Mouse (Mus musculus): ENCODE measurements at regions not wholly inside any gene's neighbourhood (a gene's known extent, or its start where the extent isn't known, plus 50 kb on each side); places are given as distances from the start of the nearest gene placed in this dataset.

DNA sequence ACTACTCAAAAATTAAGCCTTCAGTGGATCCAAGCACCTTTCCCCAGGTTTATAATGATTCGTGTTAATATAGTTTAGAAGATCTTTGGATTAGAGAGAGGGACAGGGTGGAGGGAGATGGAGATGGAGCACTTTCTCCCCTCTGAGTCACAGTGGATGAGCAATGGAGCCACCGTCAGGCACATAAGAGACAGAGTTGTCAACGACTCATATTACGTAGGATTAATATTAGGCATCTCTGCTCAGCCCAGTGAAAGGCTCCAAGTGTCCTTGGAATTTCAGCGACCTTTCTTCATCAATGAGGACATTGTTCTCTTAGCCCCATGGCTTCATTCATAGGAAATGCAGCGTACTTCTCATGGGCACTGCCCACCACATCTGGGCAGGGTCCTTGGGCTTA lies 270.4 kb downstream of the Plpp3 start:
- H3K27me3 ChIP-seq, result no peaks in the 10 kb centered on the region
- H3K9ac ChIP-seq, result no peak overlapping the region
- H3K27ac ChIP-seq (replicated peaks), result no peak overlapping the region
- no peaks in the 10 kb centered on the region for H3K4me1 ChIP-seq (replicated peaks)
- H3K4me2 ChIP-seq, result no peak overlapping the region
- no peaks in the 10 kb centered on the region for H3K9me3 ChIP-seq (replicated peaks)
- no peak for ATAC-seq (ENCODE audit: insufficient read depth)
- 69% methylated on average over 6 of the region's 6 CpGs for WGBS (ENCODE audit: insufficient replicate concordance)
- no peak overlapping the region for H3K4me3 ChIP-seq (replicated peaks)
- H3K36me3 ChIP-seq (replicated peaks), result no peaks in the 10 kb centered on the region

- Histone ChIP-seq H3K27ac (replicated peaks) (no peak overlapping the region), H3K9ac (no peak overlapping the region), H3K4me3 (replicated peaks) (no peak overlapping the region), H3K27me3 (no peaks in the 10 kb centered on the region), H3K9me3 (replicated peaks) (no peaks in the 10 kb centered on the region), H3K4me1 (replicated peaks) (no peaks in the 10 kb centered on the region), H3K4me2 (no peak overlapping the region), H3K36me3 (replicated peaks) (no peaks in the 10 kb centered on the region)
- WGBS (ENCODE audit: insufficient replicate concordance), result 64% methylated on average over 6 of the region's 6 CpGs
- ATAC-seq (ENCODE audit: insufficient read depth), result no peak
Observed at GRCm38 (mm10) chr4:105429381-105430100, 272.4 kb downstream of the Plpp3 start.

GRCm38 (mm10) chr4:105432461-105432860 lies 275.3 kb downstream of the Plpp3 start:
- ATAC-seq (ENCODE audit: insufficient read depth), result no peak
- Histone ChIP-seq H3K4me2 (no peak overlapping the region), H3K4me1 (replicated peaks) (no peaks in the 10 kb centered on the region), H3K9ac (no peak overlapping the region), H3K9me3 (replicated peaks) (no peaks in the 10 kb centered on the region), H3K27me3 (no peaks in the 10 kb centered on the region), H3K4me3 (replicated peaks) (no peak overlapping the region), H3K27ac (replicated peaks) (no peak overlapping the region), H3K36me3 (replicated peaks) (no peaks in the 10 kb centered on the region)
- 65% methylated on average over 4 of the region's 4 CpGs for WGBS (ENCODE audit: insufficient replicate concordance)

DNA sequence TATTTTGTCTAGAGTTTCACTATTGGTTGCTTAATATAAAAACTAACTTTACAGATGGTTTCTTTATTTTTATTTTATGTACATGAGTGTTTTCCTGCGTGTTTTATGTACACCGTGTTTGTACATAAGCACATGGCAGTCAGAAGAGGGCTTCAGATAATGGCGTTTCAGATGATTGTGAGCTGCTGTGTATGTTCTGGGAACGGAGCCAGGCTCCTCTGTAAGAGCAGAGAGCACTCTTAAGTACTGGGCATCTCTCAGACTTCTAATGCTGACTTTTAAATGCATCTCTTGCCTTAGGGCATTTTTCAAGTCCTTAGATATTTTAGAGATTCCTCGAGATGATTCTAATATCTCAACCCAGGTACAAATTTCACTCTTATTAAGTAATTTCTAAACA lies 280.0 kb downstream of the Plpp3 start:
- ATAC-seq (ENCODE audit: insufficient read depth), result no peak
- H3K36me3 ChIP-seq (replicated peaks), result no peaks in the 10 kb centered on the region
- no peaks in the 10 kb centered on the region for H3K9me3 ChIP-seq (replicated peaks)
- no peak overlapping the region for H3K4me3 ChIP-seq (replicated peaks)
- H3K4me1 ChIP-seq (replicated peaks), result no peaks in the 10 kb centered on the region
- H3K4me2 ChIP-seq, result no peak overlapping the region
- H3K27me3 ChIP-seq, result no peaks in the 10 kb centered on the region
- no peak overlapping the region for H3K9ac ChIP-seq
- H3K27ac ChIP-seq (replicated peaks), result no peak overlapping the region
- 55% methylated on average over 5 of the region's 5 CpGs for WGBS (ENCODE audit: insufficient replicate concordance)

GRCm38 (mm10) chr4:105449046-105449860 lies 292.1 kb downstream of the Plpp3 start:
- H3K4me1 ChIP-seq (replicated peaks), result no peaks in the 10 kb centered on the region
- H3K27ac ChIP-seq (replicated peaks), result no peak overlapping the region
- no peak overlapping the region for H3K9ac ChIP-seq
- no peaks in the 10 kb centered on the region for H3K36me3 ChIP-seq (replicated peaks)
- H3K27me3 ChIP-seq, result no peaks in the 10 kb centered on the region
- no peaks in the 10 kb centered on the region for H3K9me3 ChIP-seq (replicated peaks)
- 56% methylated on average over 11 of the region's 11 CpGs for WGBS (ENCODE audit: insufficient replicate concordance)
- no peak for ATAC-seq (ENCODE audit: insufficient read depth)
- no peak overlapping the region for H3K4me3 ChIP-seq (replicated peaks)
- no peak overlapping the region for H3K4me2 ChIP-seq

GRCm38 (mm10) chr4:105450881-105451280 lies 293.7 kb downstream of the Plpp3 start:
- WGBS (ENCODE audit: insufficient replicate concordance), result 60% methylated on average over 4 of the region's 4 CpGs
- Histone ChIP-seq H3K9me3 (replicated peaks) (no peaks in the 10 kb centered on the region), H3K4me3 (replicated peaks) (no peak overlapping the region), H3K9ac (no peak overlapping the region), H3K4me2 (no peak overlapping the region), H3K4me1 (replicated peaks) (no peaks in the 10 kb centered on the region), H3K27ac (replicated peaks) (no peak overlapping the region), H3K36me3 (replicated peaks) (no peaks in the 10 kb centered on the region), H3K27me3 (no peaks in the 10 kb centered on the region)
- ATAC-seq (ENCODE audit: insufficient read depth), result no peak

- 68% methylated on average over 2 of the region's 2 CpGs for WGBS (ENCODE audit: insufficient replicate concordance)
- no peak for ATAC-seq (ENCODE audit: insufficient read depth)
- H3K4me1 ChIP-seq (replicated peaks), result no peaks in the 10 kb centered on the region
- H3K4me3 ChIP-seq (replicated peaks), result no peak overlapping the region
- no peak overlapping the region for H3K4me2 ChIP-seq
- H3K27me3 ChIP-seq, result no peaks in the 10 kb centered on the region
- no peak overlapping the region for H3K27ac ChIP-seq (replicated peaks)
- H3K36me3 ChIP-seq (replicated peaks), result no peaks in the 10 kb centered on the region
- H3K9me3 ChIP-seq (replicated peaks), result no peaks in the 10 kb centered on the region
- no peak overlapping the region for H3K9ac ChIP-seq
Observed at GRCm38 (mm10) chr4:105451871-105452270, 294.7 kb downstream of the Plpp3 start.

DNA sequence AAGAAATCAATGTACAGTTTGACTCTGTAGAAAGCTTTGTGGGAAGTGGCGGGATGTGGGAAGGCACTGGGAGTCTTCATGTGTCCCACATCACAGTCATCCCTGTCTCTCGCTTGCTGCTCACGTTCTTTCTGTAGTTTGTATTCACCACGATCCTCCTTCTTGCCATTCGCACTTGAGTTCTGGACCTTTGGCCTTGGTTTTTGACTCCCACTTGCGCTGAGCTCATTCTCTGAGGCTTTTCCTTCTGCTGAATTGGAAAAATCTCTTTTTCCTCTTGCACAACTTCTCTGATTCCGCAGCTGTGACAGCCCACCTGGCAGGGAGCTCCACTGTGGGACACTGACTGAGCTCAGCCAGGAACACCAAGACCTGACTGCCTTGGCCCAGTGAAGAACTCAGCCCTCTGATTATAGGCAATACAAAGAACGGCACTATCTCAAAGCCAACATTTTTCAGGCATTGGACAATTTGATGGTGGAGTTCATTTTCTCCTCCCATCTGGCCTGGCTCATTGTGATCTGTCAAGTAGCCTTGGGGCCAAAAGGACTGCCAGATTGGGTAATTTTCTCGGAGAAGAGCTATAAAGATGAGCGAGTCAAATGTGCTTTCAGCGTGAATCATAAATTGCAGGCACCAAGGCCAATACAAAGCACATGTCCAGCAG lies 299.9 kb downstream of the Plpp3 start:
- no peak overlapping the region for H3K4me2 ChIP-seq
- H3K27ac ChIP-seq (replicated peaks), result no peak overlapping the region
- no peaks in the 10 kb centered on the region for H3K27me3 ChIP-seq
- no peak for ATAC-seq (ENCODE audit: insufficient read depth)
- no peaks in the 10 kb centered on the region for H3K36me3 ChIP-seq (replicated peaks)
- 66% methylated on average over 11 of the region's 11 CpGs for WGBS (ENCODE audit: insufficient replicate concordance)
- no peak overlapping the region for H3K9ac ChIP-seq
- H3K4me1 ChIP-seq (replicated peaks), result 0 out of 2 replicates have a peak, but pooled peaks cover 6% of the 10 kb centered on the region
- no peak overlapping the region for H3K4me3 ChIP-seq (replicated peaks)
- H3K9me3 ChIP-seq (replicated peaks), result no peaks in the 10 kb centered on the region

- no peaks in the 10 kb centered on the region for H3K9me3 ChIP-seq (replicated peaks)
- ATAC-seq (ENCODE audit: insufficient read depth), result peak; percentile 69; the same call in 1 of the 2 replicates
- H3K4me2 ChIP-seq, result no peak overlapping the region
- 55% methylated on average over 3 of the region's 3 CpGs for WGBS (ENCODE audit: insufficient replicate concordance)
- H3K27me3 ChIP-seq, result no peaks in the 10 kb centered on the region
- 0 out of 2 replicates have a peak, but pooled peaks cover 6% of the 10 kb centered on the region for H3K4me1 ChIP-seq (replicated peaks)
- no peak overlapping the region for H3K27ac ChIP-seq (replicated peaks)
- H3K36me3 ChIP-seq (replicated peaks), result no peaks in the 10 kb centered on the region
- H3K4me3 ChIP-seq (replicated peaks), result no peak overlapping the region
- no peak overlapping the region for H3K9ac ChIP-seq
Observed at GRCm38 (mm10) chr4:105459991-105460688, 303.0 kb downstream of the Plpp3 start.

- Histone ChIP-seq H3K36me3 (replicated peaks) (no peaks in the 10 kb centered on the region), H3K27me3 (no peaks in the 10 kb centered on the region), H3K27ac (replicated peaks) (no peak overlapping the region), H3K9ac (no peak overlapping the region), H3K9me3 (replicated peaks) (no peaks in the 10 kb centered on the region), H3K4me3 (replicated peaks) (no peak overlapping the region), H3K4me2 (no peak overlapping the region), H3K4me1 (replicated peaks) (0 out of 2 replicates have a peak, but pooled peaks cover 6% of the 10 kb centered on the region)
- 25% methylated on average over 2 of the region's 2 CpGs for WGBS (ENCODE audit: insufficient replicate concordance)
- ATAC-seq (ENCODE audit: insufficient read depth), result no peak
Observed at GRCm38 (mm10) chr4:105460689-105461005, 303.5 kb downstream of the Plpp3 start.

DNA sequence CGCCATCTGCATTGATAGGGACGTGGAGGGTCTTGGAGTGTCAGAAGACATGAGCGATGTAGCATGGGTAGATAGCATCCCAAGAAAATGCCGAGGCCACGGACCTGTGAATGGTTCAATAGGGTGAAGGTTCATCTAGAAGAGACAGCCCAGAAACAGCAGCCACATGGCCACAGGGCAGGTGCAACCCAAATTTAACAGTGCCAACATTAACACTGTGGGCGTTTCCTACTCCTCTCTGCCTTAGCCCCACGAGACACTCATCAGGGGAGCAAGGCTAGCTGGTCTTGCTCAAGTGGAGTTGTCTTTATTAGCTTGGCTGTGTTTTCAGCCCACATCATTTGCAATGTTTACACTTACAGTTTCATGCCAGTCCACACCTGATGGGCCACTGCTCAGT lies 310.7 kb downstream of the Plpp3 start:
- no peak for ATAC-seq (ENCODE audit: insufficient read depth)
- H3K4me1 ChIP-seq (replicated peaks), result no peaks in the 10 kb centered on the region

More for the DNA sequence above, 310.7 kb downstream of the Plpp3 start:
- no peak overlapping the region for H3K4me3 ChIP-seq (replicated peaks)
- H3K27ac ChIP-seq (replicated peaks), result no peak overlapping the region
- 62% methylated on average over 7 of the region's 7 CpGs for WGBS (ENCODE audit: insufficient replicate concordance)
- H3K36me3 ChIP-seq (replicated peaks), result no peaks in the 10 kb centered on the region
- H3K27me3 ChIP-seq, result no peaks in the 10 kb centered on the region
- no peak overlapping the region for H3K4me2 ChIP-seq
- no peak overlapping the region for H3K9ac ChIP-seq
- no peaks in the 10 kb centered on the region for H3K9me3 ChIP-seq (replicated peaks)

All from liver, embryonic 15.5 days (tissue).